Mouse (Mus musculus) midbrain, embryonic 12.5 days (tissue): ENCODE results near the gene Ep400. TPM values are rescaled to one million over a fixed set of nuclear protein-coding genes. Genes with fewer than 3 reads are reported as not detected.
"Not testable (repeated sequence)": the region's sequence is repeated elsewhere in the genome, so short reads cannot be mapped to it uniquely, and the experiment has no call there.

Experiments
- ATAC-seq: fragments of 200-750 bp; cut with Nextera tagmentation; 2 replicates; pipeline ENCODE4 v1.8.0; 2017; ENCODE audit warnings: low read depth, moderate TSS enrichment, moderate library complexity; ENCODE audit not compliant: low FRiP score
- H3K27ac ChIP-seq: fragments of 300-500 bp; sonication (generic); replicated peaks from 2 replicates; pipeline ENCODE4 v1.5.1; 2016; ENCODE audit warnings: mild to moderate bottlenecking
- H3K27me3 ChIP-seq: fragments of 300-500 bp; sonication (generic); 2 replicates; pipeline ENCODE4 v1.6.1; 2016; ENCODE audit warnings: mild to moderate bottlenecking
- H3K36me3 ChIP-seq: fragments of 300-500 bp; sonication (generic); 2 replicates; pipeline ENCODE4 v1.6.1; 2016
- H3K4me1 ChIP-seq: fragments of 300-500 bp; sonication (generic); 2 replicates; pipeline ENCODE4 v1.6.1; 2016
- H3K4me2 ChIP-seq: fragments of 300-500 bp; sonication (generic); replicated peaks from 2 replicates; pipeline ENCODE4 v1.6.1; 2016; ENCODE audit warnings: mild to moderate bottlenecking, moderate library complexity
- H3K4me3 ChIP-seq: fragments of 300-500 bp; sonication (generic); 2 replicates; pipeline ENCODE4 v1.5.1; 2016; ENCODE audit warnings: mild to moderate bottlenecking
- H3K9ac ChIP-seq: fragments of 300-500 bp; sonication (generic); replicated peaks from 2 replicates; pipeline ENCODE4 v1.6.1; 2016; ENCODE audit warnings: mild to moderate bottlenecking, moderate library complexity
- H3K9me3 ChIP-seq: fragments of 300-500 bp; sonication (generic); 2 replicates; pipeline ENCODE4 v1.6.1; 2016; ENCODE audit warnings: mild to moderate bottlenecking
- WGBS: fragments of 180-500 bp; shearing (Covaris S2); methylation state at CpG from one replicate; pipeline ENCODE4 v1.1.7; 2016; 5-methylcytosine and 5-hydroxymethylcytosine counted together
- polyA plus RNA-seq: library from polyadenylated mRNA; unstranded; fragments of >200 nt; fragmentation: Nextera tagmentation; extraction: Ambion mirVana; gene quantifications from 2 replicates; pipeline ENCODE4 v1.2.1, GENCODE M21; 2016

Ep400 gene
- polyA plus RNA-seq, 1 experiment from 2014 or later = 61.7 TPM

DNA sequence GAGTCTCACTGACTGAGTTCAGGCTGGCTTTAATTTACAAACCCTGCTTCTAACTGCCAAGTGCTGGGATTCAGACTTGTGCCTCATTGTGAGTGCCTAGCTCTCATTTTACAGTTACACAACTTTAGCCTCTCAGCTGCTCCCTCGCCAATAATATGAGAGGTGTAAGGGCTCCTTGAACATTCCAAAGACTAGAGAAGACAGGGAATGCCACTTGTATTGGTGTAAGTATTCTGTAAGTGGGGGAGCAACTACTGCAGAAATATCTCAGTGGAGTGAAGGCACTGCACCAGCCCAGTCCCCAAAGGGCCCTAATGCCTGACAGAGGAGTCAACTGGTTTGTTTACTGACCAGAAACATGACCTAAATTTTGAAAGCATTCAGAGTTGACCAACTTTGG lies 42.7 kb downstream of the Ep400 start:
- Histone ChIP-seq H3K36me3 (peaks cover 84% of the 10 kb centered on the region), H3K27me3 (no peaks in the 10 kb centered on the region), H3K9me3 (no peaks in the 10 kb centered on the region), H3K9ac (no peak overlapping the region), H3K4me2 (no peak overlapping the region), H3K4me3 (no peak overlapping the region), H3K27ac (no peak overlapping the region), H3K4me1 (no peaks in the 10 kb centered on the region)
- 96% methylated on average over 1 of the region's 1 CpGs for WGBS
- no peak for ATAC-seq

DNA sequence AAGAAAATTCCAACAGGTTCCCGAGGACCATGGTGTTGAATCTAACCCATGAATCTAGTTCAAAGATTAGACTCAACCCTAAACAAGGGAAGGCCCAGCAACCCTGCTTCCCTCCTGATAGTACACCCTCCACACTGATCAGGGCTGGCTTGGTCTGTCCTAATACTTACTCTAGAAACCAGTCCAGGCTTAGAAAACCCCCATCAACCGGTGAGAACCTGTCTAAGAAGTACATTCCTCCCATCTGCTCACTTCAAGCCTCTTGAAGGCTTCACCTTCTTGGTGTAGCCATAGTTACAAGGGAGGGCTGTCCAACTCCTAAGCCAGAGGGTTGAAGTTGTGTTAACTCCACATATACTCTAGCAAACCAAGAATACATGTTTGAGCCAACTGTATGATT lies 47.0 kb downstream of the Ep400 start:
- no peaks in the 10 kb centered on the region for H3K4me1 ChIP-seq
- H3K9me3 ChIP-seq = no peaks in the 10 kb centered on the region
- no peaks in the 10 kb centered on the region for H3K27me3 ChIP-seq
- H3K27ac ChIP-seq = no peak overlapping the region
- ATAC-seq = no peak
- no peak overlapping the region for H3K4me3 ChIP-seq
- WGBS = 91% methylated on average over 2 of the region's 2 CpGs
- peaks cover 82% of the 10 kb centered on the region for H3K36me3 ChIP-seq
- no peak overlapping the region for H3K4me2 ChIP-seq
- H3K9ac ChIP-seq = no peak overlapping the region

DNA sequence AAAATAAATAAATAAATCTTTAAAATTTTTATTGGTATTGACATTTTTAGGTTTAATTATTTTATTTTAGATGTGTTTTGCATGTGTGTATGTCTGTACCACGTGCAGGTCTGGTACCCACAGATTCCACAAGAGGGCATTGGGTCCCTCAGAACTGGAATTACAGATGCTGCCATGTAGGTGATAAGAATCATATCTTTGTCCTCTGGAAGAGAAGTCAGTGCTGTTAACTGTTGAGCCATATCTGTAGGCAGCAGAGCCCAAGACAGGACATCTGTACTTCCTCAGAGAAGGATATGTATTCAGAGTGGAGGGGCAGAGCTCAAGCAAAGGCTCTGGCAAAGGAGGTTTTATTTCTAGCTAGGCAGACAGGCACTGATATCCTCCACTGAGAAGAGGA lies 49.1 kb downstream of the Ep400 start:
- not testable (repeated sequence) for H3K4me1 ChIP-seq, H3K9me3 ChIP-seq, H3K27me3 ChIP-seq, H3K4me2 ChIP-seq, ATAC-seq, H3K27ac ChIP-seq, H3K4me3 ChIP-seq, H3K9ac ChIP-seq
- peaks cover 76% of the 10 kb centered on the region for H3K36me3 ChIP-seq
- WGBS = 91% methylated on average over 1 of the region's 1 CpGs

DNA sequence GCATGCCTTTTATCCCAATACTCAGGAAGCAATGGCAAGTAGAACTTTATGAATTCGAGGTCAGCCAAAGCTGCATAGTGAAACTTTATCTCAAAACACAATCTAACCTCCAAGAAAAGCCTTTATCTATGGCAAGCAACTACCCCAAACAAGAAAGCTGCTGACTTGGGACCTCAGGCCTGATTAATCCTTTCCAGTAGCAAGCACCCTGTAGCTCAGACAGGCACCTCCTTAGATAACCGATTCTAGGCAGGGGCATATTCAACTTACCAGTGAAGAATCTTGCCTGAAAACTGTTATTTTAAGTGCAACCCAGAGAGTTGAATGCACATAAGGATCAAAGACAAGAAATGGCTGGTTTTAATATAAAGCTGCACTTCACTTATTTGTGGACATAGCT lies 59.1 kb downstream of the Ep400 start:
- Histone ChIP-seq H3K4me1 (no peaks in the 10 kb centered on the region), H3K27ac (no peak overlapping the region), H3K27me3 (no peaks in the 10 kb centered on the region), H3K36me3 (peaks cover 48% of the 10 kb centered on the region), H3K9me3 (no peaks in the 10 kb centered on the region), H3K9ac (no peak overlapping the region), H3K4me2 (no peak overlapping the region), H3K4me3 (no peak overlapping the region)
- 83% methylated on average over 2 of the region's 2 CpGs for WGBS
- no peak for ATAC-seq

DNA sequence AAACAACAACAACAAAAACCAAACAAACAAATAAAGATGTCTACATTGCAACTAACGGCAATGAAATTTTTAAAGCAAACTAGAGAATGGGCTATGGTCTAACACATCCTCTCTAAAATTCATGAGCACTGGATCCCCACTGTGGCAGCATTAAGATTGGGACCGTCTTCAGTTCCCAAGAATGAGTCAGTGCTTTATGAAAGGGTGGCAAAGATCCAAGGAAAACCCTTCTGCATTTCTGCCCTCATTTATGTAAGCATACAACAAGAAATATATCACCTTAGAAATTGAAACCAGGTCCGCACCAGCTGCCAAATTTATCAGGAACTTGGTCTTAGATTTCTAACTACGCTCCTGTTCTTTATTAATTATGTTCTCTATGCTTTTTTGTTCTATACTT lies 61.3 kb downstream of the Ep400 start:
- Histone ChIP-seq H3K27ac (no peak overlapping the region), H3K9ac (no peak overlapping the region), H3K36me3 (peaks cover 70% of the 10 kb centered on the region), H3K27me3 (no peaks in the 10 kb centered on the region), H3K9me3 (no peaks in the 10 kb centered on the region), H3K4me2 (no peak overlapping the region), H3K4me3 (no peak overlapping the region), H3K4me1 (no peaks in the 10 kb centered on the region)
- WGBS = 93% methylated on average over 4 of the region's 4 CpGs
- ATAC-seq = no peak

DNA sequence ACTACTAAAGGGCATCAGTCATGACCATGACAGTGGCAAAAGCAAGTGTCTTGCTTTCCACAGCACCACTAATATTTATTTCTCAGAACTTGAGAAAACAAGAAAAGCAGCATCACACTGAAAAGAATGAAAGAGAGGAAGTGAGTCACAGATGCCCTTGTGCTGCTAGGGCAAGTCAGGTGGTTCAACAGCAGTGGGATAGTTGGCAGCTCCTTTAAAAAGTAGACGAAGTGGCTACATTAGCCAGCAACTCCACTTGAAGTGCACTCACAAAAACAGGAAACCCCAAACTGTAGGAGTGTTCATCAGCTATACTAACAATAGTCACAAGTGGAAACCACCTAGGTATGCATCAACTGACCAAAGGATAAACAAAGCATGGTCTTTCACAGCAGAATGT lies 66.5 kb downstream of the Ep400 start:
- Histone ChIP-seq H3K4me2 (no peak overlapping the region), H3K36me3 (peaks cover 97% of the 10 kb centered on the region), H3K9me3 (no peaks in the 10 kb centered on the region), H3K9ac (no peak overlapping the region), H3K27me3 (no peaks in the 10 kb centered on the region), H3K4me3 (no peak overlapping the region), H3K27ac (no peak overlapping the region), H3K4me1 (no peaks in the 10 kb centered on the region)
- no peak for ATAC-seq
- WGBS = 96% methylated on average over 1 of the region's 1 CpGs

DNA sequence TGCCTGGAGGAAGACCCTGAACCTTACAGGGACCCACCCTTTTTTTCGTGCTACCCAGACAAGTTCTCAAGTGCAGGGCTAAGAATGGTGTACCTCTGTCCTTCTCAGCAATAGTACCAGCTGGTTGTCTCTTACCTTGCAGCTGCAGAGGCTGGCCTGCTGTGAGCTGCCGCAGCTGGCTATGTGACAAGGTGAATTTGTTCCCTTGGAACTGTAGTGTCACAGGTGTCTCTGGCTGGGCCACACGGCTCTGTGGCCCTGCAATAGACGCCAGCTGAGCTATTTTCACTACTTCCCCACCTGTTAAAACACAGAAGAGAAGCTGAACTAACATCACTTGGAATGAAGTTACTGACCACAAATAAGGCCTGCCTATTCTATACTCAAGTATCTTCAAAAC lies 71.9 kb downstream of the Ep400 start:
- no peak for ATAC-seq
- no peaks in the 10 kb centered on the region for H3K9me3 ChIP-seq
- H3K36me3 ChIP-seq = peaks cover 94% of the 10 kb centered on the region
- no peaks in the 10 kb centered on the region for H3K27me3 ChIP-seq
- no peak overlapping the region for H3K4me2 ChIP-seq
- H3K27ac ChIP-seq = no peak overlapping the region
- H3K9ac ChIP-seq = no peak overlapping the region
- WGBS = 91% methylated on average over 4 of the region's 4 CpGs
- H3K4me1 ChIP-seq = no peaks in the 10 kb centered on the region
- H3K4me3 ChIP-seq = no peak overlapping the region

DNA sequence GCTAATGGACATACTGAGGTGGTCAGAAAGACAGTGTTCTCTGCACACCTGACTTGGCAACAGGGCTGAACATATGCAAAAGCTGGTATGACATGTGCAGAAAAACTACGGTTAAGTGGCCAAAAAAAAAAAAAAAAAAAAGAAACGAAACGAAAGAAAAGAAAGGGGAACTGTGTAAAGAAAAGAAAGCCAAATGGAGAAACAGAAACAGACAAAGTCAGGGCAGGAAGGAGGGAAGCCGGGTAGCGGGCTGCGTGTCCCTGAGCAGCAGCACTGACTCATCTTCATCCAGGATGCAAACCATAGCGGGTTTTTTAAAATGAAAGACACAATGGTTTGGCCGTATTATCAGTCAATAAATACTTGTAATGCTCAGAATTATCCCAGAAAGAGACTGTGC lies 88.5 kb downstream of the Ep400 start:
- no peaks in the 10 kb centered on the region for H3K4me1 ChIP-seq
- no peak overlapping the region for H3K9ac ChIP-seq
- no peak overlapping the region for H3K4me2 ChIP-seq
- no peaks in the 10 kb centered on the region for H3K9me3 ChIP-seq
- 93% methylated on average over 8 of the region's 8 CpGs for WGBS
- H3K36me3 ChIP-seq = peaks cover 96% of the 10 kb centered on the region
- no peak overlapping the region for H3K4me3 ChIP-seq
- H3K27me3 ChIP-seq = no peaks in the 10 kb centered on the region
- no peak overlapping the region for H3K27ac ChIP-seq
- no peak for ATAC-seq

DNA sequence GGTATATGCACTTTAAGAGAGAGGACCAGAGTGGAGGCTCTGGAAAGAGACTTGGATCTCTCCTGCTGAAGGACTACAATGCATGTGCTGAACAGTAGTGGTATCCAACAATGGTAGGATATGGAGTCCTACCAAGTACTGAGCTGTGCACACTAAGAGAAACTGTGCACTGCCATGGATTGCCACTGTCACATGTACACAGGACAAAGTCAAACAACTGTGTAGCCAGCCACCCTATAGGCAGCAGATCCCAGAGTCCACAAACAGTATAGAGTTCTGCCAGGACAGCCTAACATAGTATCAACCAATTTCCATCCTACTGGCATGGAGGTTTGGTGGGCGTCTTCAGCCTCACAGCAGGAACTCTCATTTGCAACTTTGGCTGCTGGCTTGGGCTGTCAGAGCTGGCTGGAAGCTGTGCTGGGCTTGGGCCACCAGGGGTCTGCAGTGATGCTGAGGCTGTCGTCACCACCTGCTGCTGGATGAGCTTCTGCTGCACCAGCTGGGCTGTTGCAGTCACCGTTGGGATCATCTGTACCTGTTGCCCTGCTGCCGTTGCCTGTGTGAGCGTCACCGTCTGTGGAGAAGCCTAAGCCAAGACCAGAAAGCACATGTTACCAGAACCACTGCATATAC lies 104.9 kb downstream of the Ep400 start:
- H3K4me1 ChIP-seq = no peaks in the 10 kb centered on the region
- H3K36me3 ChIP-seq = peaks cover 87% of the 10 kb centered on the region
- H3K4me2 ChIP-seq = no peak overlapping the region
- ATAC-seq = no peak
- WGBS = 63% methylated on average over 6 of the region's 6 CpGs
- no peak overlapping the region for H3K27ac ChIP-seq
- no peaks in the 10 kb centered on the region for H3K27me3 ChIP-seq
- no peak overlapping the region for H3K4me3 ChIP-seq
- no peak overlapping the region for H3K9ac ChIP-seq
- H3K9me3 ChIP-seq = no peaks in the 10 kb centered on the region

DNA sequence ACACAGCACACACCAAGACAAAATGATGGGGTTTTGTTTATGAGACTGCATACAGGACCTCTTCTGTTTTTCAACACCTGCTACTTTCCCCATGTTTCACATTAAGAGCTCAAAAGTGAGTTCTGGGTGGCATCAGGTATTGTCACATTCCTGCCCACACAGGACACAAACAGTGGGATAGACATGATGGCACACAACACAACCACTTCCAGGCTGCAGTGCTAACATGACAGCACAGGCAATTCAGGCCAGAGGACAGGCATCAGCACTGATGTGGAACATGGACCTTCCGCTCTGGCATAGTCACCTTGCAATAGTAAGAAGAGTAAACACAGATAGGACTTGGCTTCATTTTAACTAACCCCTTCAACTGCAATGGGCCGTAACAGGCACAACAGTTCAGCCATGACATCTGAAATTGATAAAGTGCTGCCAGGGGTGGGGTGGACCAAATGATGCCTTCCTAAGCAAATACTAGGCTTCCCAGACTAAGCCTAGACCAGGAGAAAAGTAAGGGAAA lies 105.7 kb downstream of the Ep400 start:
- Histone ChIP-seq H3K4me2 (no peak overlapping the region), H3K36me3 (peaks cover 85% of the 10 kb centered on the region), H3K27ac (no peak overlapping the region), H3K9ac (no peak overlapping the region), H3K4me3 (no peak overlapping the region), H3K27me3 (no peaks in the 10 kb centered on the region), H3K4me1 (no peaks in the 10 kb centered on the region), H3K9me3 (no peaks in the 10 kb centered on the region)
- 98% methylated on average over 2 of the region's 2 CpGs for WGBS
- ATAC-seq = no peak

DNA sequence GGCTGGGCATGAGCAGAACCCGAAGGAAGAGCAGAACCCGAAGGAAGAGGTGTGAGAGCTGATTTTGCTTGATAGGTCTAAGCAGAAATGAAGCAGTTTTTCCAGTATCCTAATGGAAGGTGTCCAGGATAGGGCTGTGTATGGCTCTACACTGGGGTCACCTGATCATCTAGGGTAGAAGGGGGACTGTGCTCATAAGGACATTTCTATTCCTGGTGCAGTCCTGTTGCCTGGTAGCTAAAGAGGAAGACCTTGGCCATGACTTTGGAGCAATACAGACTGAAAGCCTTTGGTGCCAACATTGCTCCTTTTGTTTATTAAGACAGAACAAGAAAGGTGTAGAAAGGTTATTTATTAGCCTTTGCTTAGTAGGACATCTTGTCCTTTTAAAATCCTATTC lies 106.5 kb downstream of the Ep400 start:
- Histone ChIP-seq H3K4me3 (no peak overlapping the region), H3K36me3 (peaks cover 86% of the 10 kb centered on the region)
- WGBS = 94% methylated on average over 2 of the region's 2 CpGs

DNA sequence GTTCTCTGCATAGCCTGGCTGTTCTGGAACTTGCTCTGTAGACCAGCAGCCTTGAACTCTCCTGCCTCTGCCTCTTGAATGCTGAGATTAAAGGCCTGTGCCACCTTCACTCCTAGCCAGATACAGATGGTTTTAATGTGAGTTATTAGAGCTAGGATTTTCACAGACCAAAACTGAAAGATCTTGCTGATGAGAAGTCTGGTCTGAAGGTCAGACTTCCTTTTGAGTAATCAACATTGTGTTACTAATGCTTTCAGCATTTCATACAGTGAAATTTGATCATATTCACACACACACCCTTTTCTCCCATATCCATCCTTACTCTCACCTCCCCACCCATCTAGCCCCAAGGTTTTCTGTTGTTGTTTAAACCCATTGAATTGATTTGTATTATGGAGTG lies 110.8 kb downstream of the Ep400 start:
- no peak overlapping the region for H3K9ac ChIP-seq
- H3K27ac ChIP-seq = no peak overlapping the region
- H3K36me3 ChIP-seq = peaks cover 84% of the 10 kb centered on the region
- H3K4me1 ChIP-seq = no peaks in the 10 kb centered on the region
- no peak for ATAC-seq
- H3K4me3 ChIP-seq = no peak overlapping the region
- H3K9me3 ChIP-seq = no peaks in the 10 kb centered on the region
- H3K27me3 ChIP-seq = no peaks in the 10 kb centered on the region
- no peak overlapping the region for H3K4me2 ChIP-seq

More for the DNA sequence above, 106.5 kb downstream of the Ep400 start:
- Histone ChIP-seq H3K4me1 (no peaks in the 10 kb centered on the region), H3K4me2 (no peak overlapping the region), H3K9ac (no peak overlapping the region), H3K27me3 (no peaks in the 10 kb centered on the region), H3K9me3 (no peaks in the 10 kb centered on the region), H3K27ac (no peak overlapping the region)
- ATAC-seq = no peak

DNA sequence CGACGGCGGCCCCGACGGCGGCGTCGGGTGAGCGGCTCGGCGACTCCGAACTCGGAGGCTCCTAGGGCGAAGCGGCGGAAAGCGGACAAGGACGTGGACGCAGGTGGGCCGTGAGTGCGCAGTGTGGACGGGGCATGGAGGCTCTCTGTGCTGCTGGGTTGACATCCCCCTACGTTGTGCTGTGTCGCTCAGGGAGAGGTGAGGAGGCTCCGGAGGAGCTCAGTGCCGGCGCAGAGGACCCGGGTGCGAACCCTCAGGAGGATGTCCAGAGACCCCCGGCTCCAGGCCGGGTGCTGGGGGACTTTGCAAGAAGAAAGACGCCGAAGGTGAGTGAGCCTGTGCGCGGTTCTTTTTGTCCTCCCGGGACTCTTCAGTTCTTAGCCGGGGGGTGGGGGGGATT lies 116.8 kb downstream of the Ep400 start:
- no peaks in the 10 kb centered on the region for H3K27me3 ChIP-seq
- peaks cover 18% of the 10 kb centered on the region for H3K4me1 ChIP-seq
- peaks cover 67% of the 10 kb centered on the region for H3K36me3 ChIP-seq
- 2% methylated on average over 37 of the region's 37 CpGs for WGBS
- no peak overlapping the region for H3K27ac ChIP-seq
- peak overlapping the region; percentile 77 for H3K4me3 ChIP-seq
- peak overlapping the region; percentile 68 for H3K9ac ChIP-seq
- no peaks in the 10 kb centered on the region for H3K9me3 ChIP-seq
- ATAC-seq = peak; percentile 56; the same call in 1 of the 2 replicates
- H3K4me2 ChIP-seq = peak overlapping the region; percentile 97
